Mouse (Mus musculus): ENCODE measurements around the gene Olfr577.

DNA sequence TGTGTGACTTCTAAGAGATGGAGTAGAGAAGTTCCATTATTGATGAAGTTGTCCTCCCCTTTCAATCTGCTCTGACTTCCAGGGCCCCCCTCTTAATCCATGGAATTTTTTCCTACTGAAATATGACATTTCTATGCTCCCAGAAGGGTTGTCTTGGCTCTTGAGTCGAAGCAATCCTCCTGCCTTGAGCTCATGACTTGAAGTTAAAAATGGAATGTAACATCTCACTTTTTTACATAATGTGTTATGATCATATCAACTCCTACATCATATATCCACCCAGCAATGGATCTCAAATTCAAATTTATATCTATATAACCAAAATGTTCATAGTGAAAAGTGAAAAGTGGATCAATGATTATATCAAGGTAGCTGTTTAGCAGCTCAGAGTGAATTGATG, 1.3 kb downstream of the Olfr577 start:
- no peak for TF ChIP-seq CTCF (IDR thresholded peaks at IDR 0.05; ENCODE audit: low read depth)
- TF ChIP-seq EP300 (IDR thresholded peaks at IDR 0.05; ENCODE audit: low read depth), result no peak
